Mouse (Mus musculus) midbrain, embryonic 16.5 days (tissue): ENCODE measurements around the gene Foxg1. TPM values are rescaled to one million over a fixed set of nuclear protein-coding genes. Genes with fewer than 3 reads are reported as not detected.

Experiments used
- ATAC-seq: fragments of 200-750 bp; cut with Nextera tagmentation; 2 replicates; pipeline ENCODE4 v1.8.0; 2017; ENCODE audit warnings: moderate TSS enrichment
- H3K27ac ChIP-seq: fragments of 300-500 bp; sonication (generic); 2 replicates; pipeline ENCODE4 v1.5.1; 2014; ENCODE audit warnings: mild to moderate bottlenecking, low read length, mixed read lengths
- H3K27me3 ChIP-seq: fragments of 300-500 bp; sonication (generic); 2 replicates; pipeline ENCODE4 v1.6.1; 2014; ENCODE audit warnings: low read depth, low read length, mixed read lengths; ENCODE audit not compliant: control insufficient read depth, insufficient read depth
- H3K36me3 ChIP-seq: fragments of 300-500 bp; sonication (generic); 2 replicates; pipeline ENCODE4 v1.6.1; 2014; ENCODE audit warnings: mild to moderate bottlenecking, low read length, moderate library complexity, mixed read lengths; ENCODE audit not compliant: control insufficient read depth, insufficient read depth
- H3K4me1 ChIP-seq: fragments of 300-500 bp; sonication (generic); 2 replicates; pipeline ENCODE4 v1.6.1; 2014; ENCODE audit warnings: mild to moderate bottlenecking, low read length, mixed read lengths; ENCODE audit not compliant: control insufficient read depth, insufficient read depth
- H3K4me2 ChIP-seq: fragments of 300-500 bp; sonication (generic); 2 replicates; pipeline ENCODE4 v1.6.1; 2014; ENCODE audit warnings: mild to moderate bottlenecking, low read length, mixed read lengths
- H3K4me3 ChIP-seq: fragments of 300-500 bp; sonication (generic); 2 replicates; pipeline ENCODE4 v1.5.1; 2014; ENCODE audit warnings: low read depth, mild to moderate bottlenecking, low read length, moderate library complexity, mixed read lengths
- H3K9ac ChIP-seq: fragments of 300-500 bp; sonication (generic); 2 replicates; pipeline ENCODE4 v1.6.1; 2014; ENCODE audit warnings: low read depth, low read length, mixed read lengths
- H3K9me3 ChIP-seq: fragments of 300-500 bp; sonication (generic); replicated peaks from 2 replicates; pipeline ENCODE4 v1.6.1; 2014; ENCODE audit warnings: mild to moderate bottlenecking, low read length, mixed read lengths; ENCODE audit not compliant: control insufficient read depth, poor library complexity, severe bottlenecking
- WGBS: fragments of 180-500 bp; shearing (Covaris S2); extraction: QIAGEN DNeasy Blood & Tissue Kit; methylation state at CpG from one replicate; pipeline ENCODE4 v1.1.7; 2014; 5-methylcytosine and 5-hydroxymethylcytosine counted together
- polyA plus RNA-seq: library from polyadenylated mRNA; unstranded; fragments of >200 nt; fragmentation: Nextera tagmentation; extraction: Ambion mirVana; gene quantifications from 2 replicates; pipeline ENCODE4 v1.2.1, GENCODE M21; 2015

Foxg1 gene
- polyA plus RNA-seq, 1 experiment from 2014 or later, result 1.7 TPM

DNA sequence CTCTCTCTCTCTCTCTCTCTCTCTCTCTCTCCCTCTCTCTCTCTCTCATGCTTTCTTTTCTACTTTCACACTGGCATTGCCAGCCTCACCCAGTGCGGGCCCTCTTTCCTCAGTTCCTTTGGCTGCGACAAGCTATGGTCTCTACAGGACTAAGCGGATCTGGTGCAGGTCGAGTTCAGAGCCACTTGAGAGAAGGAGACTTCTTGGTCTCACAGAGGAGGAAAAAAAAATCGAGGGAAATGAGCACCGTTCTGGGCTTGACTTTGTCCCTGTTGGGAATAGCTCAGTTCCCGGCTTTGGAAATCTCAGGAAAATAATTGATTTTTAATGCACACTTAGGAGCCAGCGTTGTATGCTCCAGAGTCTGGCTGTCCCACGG, 8.5 kb downstream of the Foxg1 start:
- peaks cover 34% of the 10 kb centered on the region for H3K27me3 ChIP-seq
- 0 out of 2 replicates have a peak overlapping the region, but pooled peaks have one; percentile 18 for H3K9ac ChIP-seq
- WGBS, result 2% methylated on average over 9 of the region's 9 CpGs
- peak; percentile 30; the same call in 1 of the 2 replicates for ATAC-seq
- H3K36me3 ChIP-seq, result no peaks in the 10 kb centered on the region
- H3K4me1 ChIP-seq, result peaks cover 3% of the 10 kb centered on the region; the same call in 1 of the 2 replicates
- no peaks in the 10 kb centered on the region for H3K9me3 ChIP-seq
- peak overlapping the region; percentile 18 for H3K4me3 ChIP-seq
- no peak overlapping the region; the same call in 1 of the 2 replicates for H3K27ac ChIP-seq
- peak overlapping the region; percentile 34; the same call in 1 of the 2 replicates for H3K4me2 ChIP-seq

- peak; percentile 94 for ATAC-seq
- Histone ChIP-seq H3K9ac (peak overlapping the region; percentile 18; the same call in 1 of the 2 replicates), H3K36me3 (no peaks in the 10 kb centered on the region), H3K4me2 (peak overlapping the region; percentile 34), H3K4me3 (peak overlapping the region; percentile 18), H3K27me3 (peaks cover 33% of the 10 kb centered on the region), H3K27ac (peak overlapping the region; percentile 26; the same call in 1 of the 2 replicates), H3K9me3 (no peaks in the 10 kb centered on the region), H3K4me1 (peaks cover 3% of the 10 kb centered on the region; the same call in 1 of the 2 replicates)
- WGBS, result under 1% methylated on average over 42 of the region's 42 CpGs
These were observed 9.0 kb downstream of the Foxg1 start for GRCm38 (mm10) chr12:49391305-49392040.

GRCm38 (mm10) chr12:49392041-49392390, 9.6 kb downstream of the Foxg1 start:
- Histone ChIP-seq H3K9me3 (no peaks in the 10 kb centered on the region), H3K4me3 (peak overlapping the region; percentile 18), H3K27me3 (peaks cover 36% of the 10 kb centered on the region), H3K4me2 (peak overlapping the region; percentile 34), H3K4me1 (peaks cover 3% of the 10 kb centered on the region; the same call in 1 of the 2 replicates), H3K36me3 (no peaks in the 10 kb centered on the region), H3K27ac (no peak overlapping the region; the same call in 1 of the 2 replicates), H3K9ac (no peak overlapping the region)
- no peak for ATAC-seq
- 3% methylated on average over 10 of the region's 10 CpGs for WGBS

DNA sequence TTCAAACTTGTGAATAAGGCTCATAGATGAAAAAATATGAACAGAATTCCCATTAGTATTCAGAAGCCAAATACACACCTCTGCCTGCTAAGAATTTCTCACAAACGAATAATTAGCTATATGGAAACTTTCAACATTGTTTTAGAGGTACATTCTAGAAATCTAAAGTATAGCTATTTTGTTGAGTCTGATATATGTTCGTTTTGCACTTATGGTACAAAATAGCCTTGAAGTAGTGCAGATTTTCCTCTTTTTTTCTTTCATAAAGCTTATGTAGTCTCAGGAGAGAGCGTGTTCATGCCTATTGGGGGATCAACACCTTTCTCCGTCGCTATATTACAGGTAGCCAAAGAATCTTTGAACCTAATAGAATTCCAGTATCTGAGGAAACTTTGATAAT, 10.4 kb downstream of the Foxg1 start:
- WGBS, result 6% methylated on average over 5 of the region's 5 CpGs
- Histone ChIP-seq H3K4me2 (no peak overlapping the region), H3K9me3 (no peaks in the 10 kb centered on the region), H3K4me3 (no peak overlapping the region), H3K4me1 (peaks cover 3% of the 10 kb centered on the region; the same call in 1 of the 2 replicates), H3K36me3 (no peaks in the 10 kb centered on the region), H3K27me3 (peaks cover 41% of the 10 kb centered on the region), H3K27ac (no peak overlapping the region), H3K9ac (no peak overlapping the region)
- no peak for ATAC-seq

DNA sequence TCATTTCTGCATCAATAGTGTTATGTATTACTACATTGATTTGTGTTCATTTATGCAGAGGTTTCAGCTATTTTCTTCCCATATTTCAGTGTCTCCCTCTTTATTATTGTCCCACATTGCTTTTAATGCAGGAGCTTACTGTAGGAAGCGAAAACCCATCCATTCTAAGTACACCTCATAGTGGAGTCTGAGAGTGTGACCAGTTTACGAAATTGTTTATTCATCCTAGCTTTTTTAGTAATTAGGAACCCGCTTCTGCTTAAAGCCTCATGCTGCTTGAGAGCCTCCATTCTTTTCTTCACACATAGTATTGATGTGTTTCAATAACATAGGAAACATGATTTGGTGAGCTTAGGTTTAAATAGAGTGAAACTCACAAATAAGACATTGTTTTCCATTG, 11.2 kb downstream of the Foxg1 start:
- Histone ChIP-seq H3K27me3 (peaks cover 42% of the 10 kb centered on the region), H3K4me1 (peaks cover 3% of the 10 kb centered on the region; the same call in 1 of the 2 replicates), H3K9ac (no peak overlapping the region), H3K4me2 (no peak overlapping the region), H3K9me3 (no peaks in the 10 kb centered on the region), H3K4me3 (no peak overlapping the region), H3K36me3 (no peaks in the 10 kb centered on the region), H3K27ac (no peak overlapping the region)
- 8% methylated on average over 3 of the region's 3 CpGs for WGBS
- no peak for ATAC-seq

- no peak overlapping the region for H3K4me3 ChIP-seq
- peaks cover 3% of the 10 kb centered on the region; the same call in 1 of the 2 replicates for H3K4me1 ChIP-seq
- no peak for ATAC-seq
- H3K9ac ChIP-seq, result no peak overlapping the region
- H3K9me3 ChIP-seq, result no peaks in the 10 kb centered on the region
- WGBS, result 7% methylated on average over 1 of the region's 1 CpGs
- no peaks in the 10 kb centered on the region for H3K36me3 ChIP-seq
- H3K27me3 ChIP-seq, result peaks cover 44% of the 10 kb centered on the region
- H3K27ac ChIP-seq, result no peak overlapping the region
- H3K4me2 ChIP-seq, result no peak overlapping the region
These were observed 11.7 kb downstream of the Foxg1 start for GRCm38 (mm10) chr12:49394181-49394580.

DNA sequence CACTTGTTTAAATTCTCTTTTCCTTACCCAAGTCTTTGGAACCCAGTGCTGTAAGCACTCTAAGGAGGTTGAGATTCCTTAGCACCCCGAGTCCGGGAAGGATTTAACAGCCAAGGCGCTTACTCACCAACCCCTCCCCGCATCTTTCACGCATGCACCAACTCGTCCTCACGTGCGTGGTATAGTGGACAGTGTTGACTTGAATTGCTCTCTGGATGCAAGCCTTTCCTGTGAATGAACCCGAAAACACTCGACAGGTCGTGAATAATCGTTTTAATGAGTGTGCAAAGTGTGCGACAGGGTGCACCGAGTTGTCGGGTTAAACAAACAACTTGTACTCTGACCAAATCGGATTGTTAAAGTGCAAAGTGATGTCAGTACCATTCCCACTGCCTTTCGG, 12.4 kb downstream of the Foxg1 start:
- WGBS, result 0% methylated on average over 17 of the region's 17 CpGs

GRCm38 (mm10) chr12:49395969-49396368, 13.5 kb downstream of the Foxg1 start:
- no peak overlapping the region for H3K4me3 ChIP-seq
- peaks cover 41% of the 10 kb centered on the region for H3K27me3 ChIP-seq
- no peak for ATAC-seq
- no peaks in the 10 kb centered on the region for H3K9me3 ChIP-seq
- no peak overlapping the region for H3K4me2 ChIP-seq
- H3K27ac ChIP-seq, result no peak overlapping the region
- H3K4me1 ChIP-seq, result peaks cover 5% of the 10 kb centered on the region; the same call in 1 of the 2 replicates
- H3K9ac ChIP-seq, result no peak overlapping the region
- WGBS, result 16% methylated on average over 2 of the region's 2 CpGs
- H3K36me3 ChIP-seq, result no peaks in the 10 kb centered on the region

More for the DNA sequence above, 12.4 kb downstream of the Foxg1 start:
- Histone ChIP-seq H3K9ac (no peak overlapping the region), H3K9me3 (no peaks in the 10 kb centered on the region), H3K27me3 (peaks cover 42% of the 10 kb centered on the region), H3K27ac (no peak overlapping the region), H3K4me2 (no peak overlapping the region; the same call in 1 of the 2 replicates), H3K4me1 (peaks cover 3% of the 10 kb centered on the region; the same call in 1 of the 2 replicates), H3K36me3 (no peaks in the 10 kb centered on the region), H3K4me3 (no peak overlapping the region)
- no peak for ATAC-seq

- no peaks in the 10 kb centered on the region for H3K36me3 ChIP-seq
- 35% methylated on average over 1 of the region's 1 CpGs for WGBS
- peaks cover 37% of the 10 kb centered on the region for H3K27me3 ChIP-seq
- H3K27ac ChIP-seq, result no peak overlapping the region
- no peaks in the 10 kb centered on the region for H3K9me3 ChIP-seq
- H3K4me1 ChIP-seq, result peaks cover 10% of the 10 kb centered on the region
- no peak for ATAC-seq
- no peak overlapping the region for H3K9ac ChIP-seq
- no peak overlapping the region for H3K4me2 ChIP-seq
- H3K4me3 ChIP-seq, result no peak overlapping the region
These were observed 14.3 kb downstream of the Foxg1 start for GRCm38 (mm10) chr12:49396776-49397175.
